Mouse (Mus musculus) thymus, adult 2 months (tissue): ENCODE measurements around the gene Bak1.

Experiments
- CTCF ChIP-seq: fragments of 200-500 bp; IDR thresholded peaks from 2 replicates; pipeline ENCODE4 v1.5.1; 2012; ENCODE audit warnings: mild to moderate bottlenecking, control low read depth, low read length, moderate library complexity, borderline replicate concordance; ENCODE audit not compliant: control insufficient read depth, poor library complexity, insufficient read depth; ENCODE audit errors: extremely low read depth
- POLR2A ChIP-seq: fragments of 200-500 bp; IDR thresholded peaks from 2 replicates; pipeline ENCODE4 v1.6.1; 2012; ENCODE audit warnings: mild to moderate bottlenecking, low read length, control low read depth, moderate library complexity; ENCODE audit not compliant: control insufficient read depth, poor library complexity, insufficient read depth; ENCODE audit errors: extremely low read depth

GRCm38 (mm10) chr17:27001889-27002288 lies 26.9 kb downstream of the Bak1 start:
- TF ChIP-seq CTCF: peak; percentile 30; the same call in 1 of the 2 replicates
- no peak for TF ChIP-seq POLR2A
